In genomic region chr11:103101866-103102501, GRCm38 (mm10) we compare ENCODE assay signal across 8 mouse cellular contexts. TPM values are rescaled to one million over a fixed set of nuclear protein-coding genes. Genes with fewer than 3 reads are reported as not detected.
DNase-seq lines count a peak whose midpoint lies in the region; ATAC-seq and TF ChIP-seq lines count a peak whose summit lies in the region.

No protein-coding gene starts in this region.

- H3ac ChIP-seq in myocyte (ENCODE audit: control insufficient read depth, insufficient read length) = peak overlapping the region; percentile 68

- peak overlapping the region; percentile 67 for H3K9ac ChIP-seq in ES-Bruce4 (ENCODE audit: low read depth, poor library complexity, severe bottlenecking)
- H3K9ac ChIP-seq in embryonic facial prominence, embryonic 14.5 days (ENCODE audit: low read depth, low read length) = peak overlapping the region; percentile 71
- peak overlapping the region; percentile 61 for H3K9ac ChIP-seq in kidney, embryonic 14.5 days (ENCODE audit: low read depth, low read length)
- H3K9ac ChIP-seq in liver, embryonic 11.5 days (ENCODE audit: low read depth, low read length) = peak overlapping the region; percentile 47

- ATAC-seq in embryonic facial prominence, embryonic 14.5 days (ENCODE audit: low read depth) = peak; percentile 31; the same call in 1 of the 2 replicates
- 0 out of 2 replicates have a peak, but pooled peaks have one; percentile 13 for ATAC-seq in kidney, embryonic 14.5 days (ENCODE audit: low FRiP score, low TSS enrichment)
- ATAC-seq in liver, embryonic 11.5 days (replicated peaks; ENCODE audit: low FRiP score) = peak; percentile 13; the same call in 1 of the 2 replicates

- TF ChIP-seq CTCF in ES-Bruce4 (IDR thresholded peaks at IDR 0.05; ENCODE audit: low read depth, low read length) = no peak

- WGBS in embryonic facial prominence, embryonic 14.5 days = 4% methylated on average over 30 of the region's 30 CpGs
- 4% methylated on average over 30 of the region's 30 CpGs for WGBS in kidney, embryonic 14.5 days
- 5% methylated on average over 30 of the region's 30 CpGs for WGBS in liver, embryonic 11.5 days

- H3K4me2 ChIP-seq in embryonic facial prominence, embryonic 14.5 days (ENCODE audit: low read depth, low read length) = peak overlapping the region; percentile 96
- H3K4me2 ChIP-seq in kidney, embryonic 14.5 days (replicated peaks; ENCODE audit: low read depth, low read length) = peak overlapping the region; percentile 86
- peak overlapping the region; percentile 96 for H3K4me2 ChIP-seq in liver, embryonic 11.5 days
- peak overlapping the region; percentile 79 for H3K4me2 ChIP-seq in myocyte (ENCODE audit: low read depth)

- H3K27me3 ChIP-seq in ES-Bruce4 (ENCODE audit: control insufficient read depth, insufficient read depth, low read length, poor library complexity, severe bottlenecking) = no peaks in the 10 kb centered on the region
- peaks cover 23% of the 10 kb centered on the region for H3K27me3 ChIP-seq in embryonic facial prominence, embryonic 14.5 days (replicated peaks; ENCODE audit: control insufficient read depth, insufficient read depth, low read length)
- H3K27me3 ChIP-seq in kidney, embryonic 14.5 days (ENCODE audit: control insufficient read depth, insufficient read depth, low read length) = no peaks in the 10 kb centered on the region; the same call in 1 of the 2 replicates
- peaks cover 36% of the 10 kb centered on the region for H3K27me3 ChIP-seq in liver, embryonic 11.5 days (replicated peaks; ENCODE audit: control insufficient read depth, insufficient read depth, low read length)
- no peaks in the 10 kb centered on the region for H3K27me3 ChIP-seq in myocyte (ENCODE audit: control insufficient read depth, insufficient read depth, insufficient read length)

- H3K4me3 ChIP-seq in ES-Bruce4 (ENCODE audit: low read depth, low read length) = peak overlapping the region; percentile 80
- H3K4me3 ChIP-seq in embryonic facial prominence, embryonic 14.5 days (ENCODE audit: low read depth, low read length) = peak overlapping the region; percentile 59
- H3K4me3 ChIP-seq in kidney, embryonic 14.5 days (ENCODE audit: low read length) = peak overlapping the region; percentile 60
- peak overlapping the region; percentile 70 for H3K4me3 ChIP-seq in liver, embryonic 11.5 days (ENCODE audit: low read depth, low read length)
- H3K4me3 ChIP-seq in myocyte = peak overlapping the region; percentile 52

- no peaks in the 10 kb centered on the region for H3K9me3 ChIP-seq in ES-Bruce4 (replicated peaks; ENCODE audit: control insufficient read depth, insufficient read depth, low read length, poor library complexity, severe bottlenecking)
- no peaks in the 10 kb centered on the region for H3K9me3 ChIP-seq in embryonic facial prominence, embryonic 14.5 days (ENCODE audit: control insufficient read depth, low read length)
- no peaks in the 10 kb centered on the region for H3K9me3 ChIP-seq in kidney, embryonic 14.5 days (ENCODE audit: control insufficient read depth, low read length)
- H3K9me3 ChIP-seq in liver, embryonic 11.5 days (ENCODE audit: control insufficient read depth, low read length) = no peaks in the 10 kb centered on the region

- H3K36me3 ChIP-seq in ES-Bruce4 (ENCODE audit: control insufficient read depth, insufficient read depth, low read length, poor library complexity, severe bottlenecking) (no peaks in the 10 kb centered on the region), myocyte (ENCODE audit: control insufficient read depth, insufficient read depth) (no peaks in the 10 kb centered on the region)
- no peaks in the 10 kb centered on the region for H3K36me3 ChIP-seq in embryonic facial prominence, embryonic 14.5 days (ENCODE audit: control insufficient read depth, insufficient read depth, low read length)
- no peaks in the 10 kb centered on the region for H3K36me3 ChIP-seq in kidney, embryonic 14.5 days (ENCODE audit: control insufficient read depth, insufficient read depth, low read length)
- H3K36me3 ChIP-seq in liver, embryonic 11.5 days (ENCODE audit: control insufficient read depth, insufficient read depth, low read length) = no peaks in the 10 kb centered on the region

- TF ChIP-seq EP300 in ES-Bruce4 (IDR thresholded peaks at IDR 0.05; ENCODE audit: insufficient read depth, low read depth, low read length) = no peak

- TF ChIP-seq POLR2A in ES-Bruce4 (IDR thresholded peaks at IDR 0.05; ENCODE audit: insufficient read depth, low read length) (no peak), myocyte (IDR thresholded peaks at IDR 0.05; ENCODE audit: insufficient read length, low read depth) (peak; percentile 39)

- H3K79me2 ChIP-seq in myocyte (ENCODE audit: control insufficient read depth, insufficient read depth) = peaks cover 19% of the 10 kb centered on the region

- 0 out of 2 replicates have a peak overlapping the region, but pooled peaks have one; percentile 14 for H3K27ac ChIP-seq in ES-Bruce4 (ENCODE audit: insufficient read depth, low read length)
- no peak overlapping the region for H3K27ac ChIP-seq in embryonic facial prominence, embryonic 14.5 days (replicated peaks; ENCODE audit: low read depth, low read length)
- no peak overlapping the region for H3K27ac ChIP-seq in kidney, embryonic 14.5 days (ENCODE audit: low read depth, low read length)
- no peak overlapping the region for H3K27ac ChIP-seq in liver, embryonic 11.5 days (ENCODE audit: low read depth, low read length)

- DNase-seq in adrenal gland, postnatal 25 days = peak; percentile 81
- DNase-seq in embryonic facial prominence, embryonic 14.5 days (ENCODE audit: low spot score) = peak; percentile 50
- peak; percentile 84 to 85 for DNase-seq in heart, adult 9 months (ENCODE audit: low spot score in 2 of 2)
- DNase-seq in liver, embryonic 11.5 days (ENCODE audit: low spot score) = peak; percentile 62
- peak; percentile 34 for DNase-seq in thymus, postnatal 4 days

- no peaks in the 10 kb centered on the region for H3K4me1 ChIP-seq in ES-Bruce4 (ENCODE audit: control insufficient read depth, insufficient read depth, low read length)
- H3K4me1 ChIP-seq in embryonic facial prominence, embryonic 14.5 days (ENCODE audit: control insufficient read depth, insufficient read depth, low read length) = peaks cover 19% of the 10 kb centered on the region
- peaks cover 45% of the 10 kb centered on the region for H3K4me1 ChIP-seq in kidney, embryonic 14.5 days (ENCODE audit: control insufficient read depth, insufficient read depth, low read length)
- peaks cover 53% of the 10 kb centered on the region for H3K4me1 ChIP-seq in liver, embryonic 11.5 days (replicated peaks; ENCODE audit: control insufficient read depth, insufficient read depth, low read length)

TF ChIP-seq in myocyte, 11 proteins besides CTCF, POLR2A, EP300 and RAD21:
- TF ChIP-seq USF1 (IDR thresholded peaks at IDR 0.05; ENCODE audit: low read depth) (no peak), POLR2AphosphoS2 (IDR thresholded peaks at IDR 0.05; ENCODE audit: insufficient read length, low read depth) (no peak), E2F4 (IDR thresholded peaks at IDR 0.05; ENCODE audit: insufficient read depth) (no peak), CEBPB (IDR thresholded peaks at IDR 0.05; ENCODE audit: insufficient read depth, poor library complexity, severe bottlenecking) (no peak), MAX (IDR thresholded peaks at IDR 0.05; ENCODE audit: low read depth) (no peak), REST (IDR thresholded peaks at IDR 0.05; ENCODE audit: insufficient read depth, insufficient read length) (no peak)

RNA-seq across cellular contexts. Expression of gene Acbd4, which starts 0.5 kb away (rescaled TPM):
- 15.0 and 19.4 TPM in 2 replicates for polyA plus RNA-seq in ES-Bruce4 (2011; ENCODE audit: insufficient read depth, insufficient read length, low read depth, missing spikeins)
- total RNA-seq in adrenal gland, postnatal 25 days (2021) = 92.1 and 129 TPM in 2 replicates
- polyA plus RNA-seq in embryonic facial prominence, embryonic 14.5 days (2014; fragmentation: Nextera tagmentation; extraction: Ambion mirVana) = 15.0 and 21.4 TPM in 2 replicates
- 15.8 and 16.9 TPM in 2 replicates for polyA plus RNA-seq in kidney, embryonic 14.5 days (2014; fragmentation: Nextera tagmentation; extraction: Ambion mirVana)
- polyA plus RNA-seq in liver, embryonic 11.5 days (2014; fragmentation: Nextera tagmentation; extraction: Ambion mirVana) = 24.5 and 30.7 TPM in 2 replicates
- polyA plus RNA-seq in myocyte (2012; fragmentation: generic; extraction: Trizol) = 55.2 TPM

RNA-seq across cellular contexts. Expression of gene Plcd3, which starts 0.5 kb away (rescaled TPM):
- polyA plus RNA-seq in ES-Bruce4 (2011; ENCODE audit: insufficient read depth, insufficient read length, low read depth, missing spikeins) (14.7 and 17.5 TPM in 2 replicates), myocyte (2012; fragmentation: generic; extraction: Trizol) (20.6 TPM)
- 9.1 and 13.7 TPM in 2 replicates for total RNA-seq in adrenal gland, postnatal 25 days (2021)
- 3.0 and 3.2 TPM in 2 replicates for polyA plus RNA-seq in embryonic facial prominence, embryonic 14.5 days (2014; fragmentation: Nextera tagmentation; extraction: Ambion mirVana)
- polyA plus RNA-seq in kidney, embryonic 14.5 days (2014; fragmentation: Nextera tagmentation; extraction: Ambion mirVana) = 3.2 and 4.4 TPM in 2 replicates
- polyA plus RNA-seq in liver, embryonic 11.5 days (2014; fragmentation: Nextera tagmentation; extraction: Ambion mirVana) = 1.1 and 1.3 TPM in 2 replicates

RNA-seq across cellular contexts. Expression of gene Hexim1, which starts 14.0 kb away (rescaled TPM):
- polyA plus RNA-seq in ES-Bruce4 (2011; ENCODE audit: insufficient read depth, insufficient read length, low read depth, missing spikeins) (17.2 and 20.1 TPM in 2 replicates), myocyte (2012; fragmentation: generic; extraction: Trizol) (18.7 TPM)
- 72.0 and 75.6 TPM in 2 replicates for total RNA-seq in adrenal gland, postnatal 25 days (2021)
- 7.3 and 8.9 TPM in 2 replicates for polyA plus RNA-seq in embryonic facial prominence, embryonic 14.5 days (2014; fragmentation: Nextera tagmentation; extraction: Ambion mirVana)
- polyA plus RNA-seq in kidney, embryonic 14.5 days (2014; fragmentation: Nextera tagmentation; extraction: Ambion mirVana) = 7.1 and 8.9 TPM in 2 replicates
- polyA plus RNA-seq in liver, embryonic 11.5 days (2014; fragmentation: Nextera tagmentation; extraction: Ambion mirVana) = 4.6 and 6.1 TPM in 2 replicates

RNA-seq across cellular contexts. Expression of gene Hexim2, which starts 30.2 kb away (rescaled TPM):
- polyA plus RNA-seq in ES-Bruce4 (2011; ENCODE audit: insufficient read depth, insufficient read length, low read depth, missing spikeins) (1.7 and 4.5 TPM in 2 replicates), myocyte (2012; fragmentation: generic; extraction: Trizol) (8.8 TPM)
- total RNA-seq in adrenal gland, postnatal 25 days (2021) = 3.9 and 6.2 TPM in 2 replicates
- 6.8 and 9.5 TPM in 2 replicates for polyA plus RNA-seq in embryonic facial prominence, embryonic 14.5 days (2014; fragmentation: Nextera tagmentation; extraction: Ambion mirVana)
- polyA plus RNA-seq in kidney, embryonic 14.5 days (2014; fragmentation: Nextera tagmentation; extraction: Ambion mirVana) = 8.3 and 10.3 TPM in 2 replicates
- 11.9 and 13.8 TPM in 2 replicates for polyA plus RNA-seq in liver, embryonic 11.5 days (2014; fragmentation: Nextera tagmentation; extraction: Ambion mirVana)

Comparison
In these comparisons a context has a peak if more than half of its experiments do, and no peak if none do; other contexts are left out.
1. DNase-seq: peak in every context shown above with its lines; median percentile 84 in heart, adult 9 months; 81 in adrenal gland, postnatal 25 days; 62 in liver, embryonic 11.5 days; 50 in embryonic facial prominence, embryonic 14.5 days; 34 in thymus, postnatal 4 days.